Mouse (Mus musculus): ENCODE data around the gene Tmem54. TPM values are rescaled to one million over a fixed set of nuclear protein-coding genes. Genes with fewer than 3 reads are reported as not detected.

Tmem54 gene
- polyA plus RNA-seq, 2 experiments from 2014 or later = not detected

GRCm38 (mm10) chr4:129158549-129158948, 53.2 kb downstream of the Tmem54 start:
- ATAC-seq = no peak

GRCm38 (mm10) chr4:129161076-129161475, 55.7 kb downstream of the Tmem54 start:
- no peak for ATAC-seq

Other genes with a start within 250 kb of the Tmem54 start
- gene Trim62, start 222.0 kb upstream of the Tmem54 start, polyA plus RNA-seq (2017; shearing (Covaris generic)) = 1 to 10 TPM; 1.3 to 1.6 TPM
- under 1 TPM in 1 of 2 experiments, not detected in 1; 0.66 TPM for gene Azin2, start 143.1 kb upstream of the Tmem54 start, polyA plus RNA-seq (2017; shearing (Covaris generic))
- 100 to 1,000 TPM in 1 of 2 experiments, 10 to 100 TPM in 1; 74.6 to 113 TPM for gene Ak2, start 113.6 kb upstream of the Tmem54 start, polyA plus RNA-seq (2017; shearing (Covaris generic))
- 10 to 100 TPM; 10.2 to 17.1 TPM for gene Rnf19b, start 47.3 kb upstream of the Tmem54 start, polyA plus RNA-seq (2017; shearing (Covaris generic))
- gene Hpca, start 16.5 kb downstream of the Tmem54 start, polyA plus RNA-seq (2017; shearing (Covaris generic)) = not detected
- gene Fndc5, start 31.5 kb downstream of the Tmem54 start, polyA plus RNA-seq (2017; shearing (Covaris generic)) = under 1 TPM; 0.27 to 0.28 TPM
- gene S100pbp, start 84.2 kb downstream of the Tmem54 start, polyA plus RNA-seq (2017; shearing (Covaris generic)) = 10 to 100 TPM; 20.0 to 26.1 TPM
- 10 to 100 TPM; 27.4 to 42.1 TPM for gene Yars, start 84.2 kb downstream of the Tmem54 start, polyA plus RNA-seq (2017; shearing (Covaris generic))
- under 1 TPM; 0.20 to 0.27 TPM for gene C77080, start 155.9 kb downstream of the Tmem54 start, polyA plus RNA-seq (2017; shearing (Covaris generic))
- gene Sync, start 182.1 kb downstream of the Tmem54 start, polyA plus RNA-seq (2017; shearing (Covaris generic)) = under 1 TPM in 1 of 2 experiments, not detected in 1; 0.46 TPM
- 100 to 1,000 TPM; 252 to 315 TPM for gene Rbbp4, start 229.8 kb downstream of the Tmem54 start, polyA plus RNA-seq (2017; shearing (Covaris generic))
- gene Zbtb8os, start 230.1 kb downstream of the Tmem54 start, polyA plus RNA-seq (2017; shearing (Covaris generic)) = 10 to 100 TPM; 79.6 to 86.0 TPM

Data from CD4-positive, CD25-positive, alpha-beta regulatory T cell, adult 4 months (primary cell).